Mouse (Mus musculus): ENCODE data around the gene Gemin4.

Gene Gemin4

DNA sequence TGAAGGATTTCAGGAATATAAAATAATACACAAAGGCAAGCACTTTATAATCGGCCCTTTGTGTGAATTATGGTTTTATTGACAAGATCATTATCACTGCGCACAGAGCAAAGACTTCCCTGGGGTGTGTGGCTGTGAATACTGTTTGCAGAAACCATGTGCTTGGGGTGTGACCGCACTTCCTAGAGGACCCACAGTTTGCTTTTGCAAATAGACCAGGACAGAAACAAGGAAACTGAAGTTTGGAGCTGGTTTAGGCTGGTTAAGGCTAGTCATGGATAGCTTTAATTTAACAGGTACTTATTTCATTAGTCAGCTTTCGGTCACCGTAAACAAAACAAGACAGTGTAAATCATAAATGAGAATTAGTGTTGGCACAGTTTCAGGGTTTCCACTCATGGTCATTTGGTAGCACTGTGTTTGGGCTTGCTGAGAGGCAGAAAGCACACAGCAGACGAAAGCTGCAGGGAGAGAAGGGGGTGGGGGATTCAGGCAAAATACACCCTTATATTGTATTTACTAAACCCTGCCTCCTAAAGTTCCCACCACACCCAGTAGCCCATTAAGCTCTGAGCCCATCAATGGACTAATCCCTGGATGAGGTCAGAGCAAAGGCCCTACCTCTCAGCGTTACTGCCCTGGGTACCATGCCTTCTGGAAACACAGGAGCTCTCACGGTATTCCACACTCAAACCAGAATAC is 21.0 kb downstream of the Gemin4 start:
- no peak for TF ChIP-seq GATA4 (IDR thresholded peaks at IDR 0.05; ENCODE audit: insufficient replicate concordance, low read length)

- no peak for TF ChIP-seq GATA4 (IDR thresholded peaks at IDR 0.05; ENCODE audit: insufficient replicate concordance, low read length)
Observed at GRCm38 (mm10) chr11:76186908-76187307, 30.6 kb downstream of the Gemin4 start.

- no peak for TF ChIP-seq GATA4 (IDR thresholded peaks at IDR 0.05; ENCODE audit: insufficient replicate concordance, low read length)
Observed at GRCm38 (mm10) chr11:76183745-76184144, 33.7 kb downstream of the Gemin4 start.

GRCm38 (mm10) chr11:76180146-76180540 is 37.3 kb downstream of the Gemin4 start:
- no peak for TF ChIP-seq GATA4 (IDR thresholded peaks at IDR 0.05; ENCODE audit: insufficient replicate concordance, low read length)

GRCm38 (mm10) chr11:76179495-76180145 is 37.8 kb downstream of the Gemin4 start, which contains the start of the genes Vps53 and Fam57a:
Vps53 (minus strand) TSS chr11:76179647.
Fam57a (plus strand) TSS chr11:76179671.
- peak; percentile 67; the same call in 1 of the 2 replicates for TF ChIP-seq GATA4 (IDR thresholded peaks at IDR 0.05; ENCODE audit: insufficient replicate concordance, low read length)

DNA sequence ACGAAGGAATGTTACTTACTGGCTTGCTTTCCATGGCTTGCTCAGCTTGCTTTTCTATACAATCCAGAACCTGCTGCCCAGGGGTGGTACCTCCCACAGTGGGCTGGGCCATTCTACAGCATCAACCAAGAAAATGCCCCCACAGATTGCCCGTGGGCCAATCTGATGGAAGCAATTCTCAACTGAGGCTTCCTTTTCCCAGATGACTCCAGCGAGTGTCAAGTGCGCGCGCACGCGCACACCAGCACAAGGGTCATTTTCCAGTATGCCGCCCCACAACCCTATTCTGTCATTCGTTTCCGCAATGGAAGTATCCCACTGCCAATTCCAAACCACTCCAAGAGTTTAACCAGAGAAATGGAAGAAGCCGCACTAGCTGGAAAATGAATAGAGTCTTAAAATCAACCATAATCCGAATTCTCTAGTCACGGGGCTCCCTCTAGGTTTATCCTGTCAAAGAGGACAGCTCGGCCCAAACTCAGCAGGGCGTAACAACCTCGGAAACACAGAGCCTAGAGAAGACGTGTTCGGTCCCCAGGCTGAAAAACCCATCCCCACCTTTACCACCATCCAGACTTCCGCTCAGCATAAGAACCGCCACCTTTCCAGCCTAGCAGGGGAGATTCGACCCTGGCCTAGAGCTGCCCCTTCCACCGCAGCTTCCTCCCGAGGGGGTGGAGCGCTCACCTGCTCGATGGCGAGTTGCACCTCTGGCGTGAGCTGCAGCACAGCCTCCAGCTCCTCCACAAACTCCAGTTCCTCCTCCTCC is 38.6 kb downstream of the Gemin4 start:
- no peak for TF ChIP-seq GATA4 (IDR thresholded peaks at IDR 0.05; ENCODE audit: insufficient replicate concordance, low read length)

DNA sequence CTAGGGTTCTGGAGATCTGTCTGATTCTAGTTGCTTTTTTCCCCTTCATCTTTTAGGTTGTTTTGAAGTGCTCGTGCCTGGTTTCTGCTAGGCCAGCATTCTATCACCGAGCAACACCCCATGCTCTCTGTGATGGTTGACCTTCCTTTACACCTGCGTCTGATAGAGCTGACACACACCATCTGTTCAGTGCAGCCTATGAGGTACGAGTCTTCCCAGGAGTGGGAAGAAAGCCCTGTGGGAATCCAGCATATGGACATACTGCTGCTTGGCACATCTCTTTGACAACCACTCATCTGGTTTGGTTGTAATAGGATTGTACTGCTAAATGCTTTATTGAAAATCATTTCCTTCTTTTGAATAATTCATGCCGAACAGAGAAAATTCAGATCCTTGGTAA is 47.3 kb downstream of the Gemin4 start:
- TF ChIP-seq GATA4 (IDR thresholded peaks at IDR 0.05; ENCODE audit: insufficient replicate concordance, low read length) = no peak

- TF ChIP-seq GATA4 (IDR thresholded peaks at IDR 0.05; ENCODE audit: insufficient replicate concordance, low read length) = no peak
Observed at GRCm38 (mm10) chr11:76168976-76169375, 48.5 kb downstream of the Gemin4 start.

GRCm38 (mm10) chr11:76167079-76167765 is 50.2 kb downstream of the Gemin4 start:
- no peak for TF ChIP-seq GATA4 (IDR thresholded peaks at IDR 0.05; ENCODE audit: insufficient replicate concordance, low read length)

- TF ChIP-seq GATA4 (IDR thresholded peaks at IDR 0.05; ENCODE audit: insufficient replicate concordance, low read length) = no peak
Observed at GRCm38 (mm10) chr11:76166657-76167056, 50.8 kb downstream of the Gemin4 start.
